Mouse (Mus musculus) intestine, embryonic 14.5 days (tissue): Measurements from ENCODE around the gene Arhgef2. TPM values are rescaled to one million over a fixed set of nuclear protein-coding genes. Genes with fewer than 3 reads are reported as not detected.

ENCODE experiments used
- ATAC-seq: fragments of 200-750 bp; cut with Nextera tagmentation; replicated peaks from 2 replicates; pipeline ENCODE4 v1.8.0; 2017; ENCODE audit warnings: low read depth, moderate number of reproducible peaks, moderate TSS enrichment, moderate library complexity; ENCODE audit not compliant: low FRiP score, low TSS enrichment
- DNase-seq: peaks from one replicate; pipeline ENCODE4 v3.0.0-alpha.2; 2018; ENCODE audit warnings: low spot score
- H3K27ac ChIP-seq: fragments of 300-500 bp; sonication (generic); 2 replicates; pipeline ENCODE4 v1.5.1; 2014; ENCODE audit warnings: low read depth, mild to moderate bottlenecking, control low read depth
- H3K27me3 ChIP-seq: fragments of 300-500 bp; sonication (generic); replicated peaks from 2 replicates; pipeline ENCODE4 v1.6.1; 2014; ENCODE audit warnings: low read length, control low read depth; ENCODE audit not compliant: control insufficient read depth, insufficient read depth
- H3K36me3 ChIP-seq: fragments of 300-500 bp; sonication (generic); 2 replicates; pipeline ENCODE4 v1.6.1; 2014; ENCODE audit warnings: low read length, control low read depth; ENCODE audit not compliant: control insufficient read depth, insufficient read depth
- H3K4me1 ChIP-seq: fragments of 300-500 bp; sonication (generic); replicated peaks from 2 replicates; pipeline ENCODE4 v1.6.1; 2014; ENCODE audit warnings: low read length, control low read depth, mixed read lengths; ENCODE audit not compliant: control insufficient read depth, insufficient read depth
- H3K4me2 ChIP-seq: fragments of 300-500 bp; sonication (generic); 2 replicates; pipeline ENCODE4 v1.6.1; 2014; ENCODE audit warnings: low read length
- H3K4me3 ChIP-seq: fragments of 300-500 bp; sonication (generic); 2 replicates; pipeline ENCODE4 v1.5.1; 2014; ENCODE audit warnings: low read depth, low read length, control low read depth, mixed read lengths
- H3K9ac ChIP-seq: fragments of 300-500 bp; sonication (generic); 2 replicates; pipeline ENCODE4 v1.6.1; 2014; ENCODE audit warnings: mild to moderate bottlenecking, low read length
- H3K9me3 ChIP-seq: fragments of 300-500 bp; sonication (generic); 2 replicates; pipeline ENCODE4 v1.6.1; 2016; ENCODE audit warnings: low read length, control low read depth; ENCODE audit not compliant: control insufficient read depth
- WGBS: fragments of 180-500 bp; shearing (Covaris S2); extraction: QIAGEN DNeasy Blood & Tissue Kit; methylation state at CpG from one replicate; pipeline ENCODE4 v1.1.7; 2014; 5-methylcytosine and 5-hydroxymethylcytosine counted together
- polyA plus RNA-seq: library from polyadenylated mRNA; unstranded; fragments of >200 nt; fragmentation: Nextera tagmentation; extraction: Ambion mirVana; gene quantifications from 2 replicates; pipeline ENCODE4 v1.2.1, GENCODE M21; 2014

The Arhgef2 gene
- polyA plus RNA-seq, 1 experiment from 2014 or later = 87.0 TPM

DNA sequence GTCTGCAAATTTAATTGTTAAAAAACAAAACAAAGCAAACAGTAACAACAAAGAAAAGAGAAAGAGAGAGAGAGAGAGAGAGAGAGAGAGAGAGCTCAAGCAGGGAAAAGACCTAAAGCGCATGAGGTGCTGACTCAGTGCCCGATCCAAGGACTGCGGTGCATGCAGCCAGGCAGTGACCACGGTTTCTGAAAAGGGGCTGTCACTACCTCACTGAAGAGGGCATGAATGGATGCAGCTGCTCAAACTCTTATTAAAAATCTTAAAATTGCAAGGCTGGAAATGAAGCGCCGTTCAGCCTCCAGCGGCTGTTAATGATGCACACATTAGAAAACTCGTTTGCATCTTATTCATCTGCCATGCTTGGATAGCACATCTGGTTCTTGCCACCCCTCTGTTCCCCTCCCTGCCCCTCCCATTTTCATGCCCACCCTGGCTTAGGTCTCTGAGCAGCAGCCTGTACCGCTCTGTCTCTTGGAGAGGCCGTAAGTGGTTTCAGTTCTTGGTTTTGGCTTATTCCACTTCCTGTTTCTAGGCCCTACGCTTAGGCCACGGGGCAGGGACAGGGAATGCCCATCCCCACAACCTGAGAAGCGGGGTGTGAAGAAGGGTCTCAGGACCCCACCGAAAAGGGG is 42.1 kb downstream of the Arhgef2 start:
- WGBS = 91% methylated on average over 14 of the region's 14 CpGs
- ATAC-seq = no peak
- Histone ChIP-seq H3K4me2 (no peak overlapping the region), H3K36me3 (peaks cover 59% of the 10 kb centered on the region), H3K27ac (no peak overlapping the region), H3K9ac (no peak overlapping the region), H3K27me3 (no peaks in the 10 kb centered on the region), H3K9me3 (no peaks in the 10 kb centered on the region), H3K4me3 (no peak overlapping the region), H3K4me1 (no peaks in the 10 kb centered on the region)
- DNase-seq = no peak

DNA sequence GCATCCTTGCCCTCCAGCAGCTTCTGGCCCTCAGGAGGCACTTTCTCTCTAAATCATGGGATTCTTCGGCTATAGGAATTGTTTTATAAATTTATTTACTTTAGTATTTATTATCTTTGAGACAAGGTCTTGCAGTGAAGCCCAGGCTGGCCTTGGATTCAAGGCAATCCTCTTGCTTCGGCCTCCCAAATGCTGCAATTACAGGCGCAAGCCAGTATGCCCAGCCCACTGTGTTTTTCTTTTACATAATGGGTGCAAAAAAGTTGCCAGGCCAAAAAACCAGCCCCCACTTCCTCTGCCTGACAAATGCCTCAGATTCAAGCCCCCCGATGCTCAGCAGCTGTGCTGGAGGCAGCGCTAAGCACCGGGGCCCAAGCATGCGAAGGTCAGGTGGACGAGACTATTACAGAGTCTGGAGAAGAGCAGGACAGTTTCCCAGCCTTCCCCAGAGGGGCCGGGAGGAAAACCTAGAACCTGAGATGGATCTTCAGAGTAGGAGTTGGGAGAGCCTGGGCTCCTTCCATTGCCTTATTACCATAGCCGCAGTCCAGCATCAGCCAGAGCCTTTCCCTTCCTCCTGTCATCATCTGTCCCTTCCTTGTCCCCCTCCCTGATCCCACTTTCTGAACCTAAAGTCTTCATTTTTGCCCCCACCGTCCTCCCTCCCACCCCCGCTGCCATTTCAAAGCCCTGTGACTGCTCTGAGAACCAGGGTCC is 42.8 kb downstream of the Arhgef2 start:
- DNase-seq = no peak

DNA sequence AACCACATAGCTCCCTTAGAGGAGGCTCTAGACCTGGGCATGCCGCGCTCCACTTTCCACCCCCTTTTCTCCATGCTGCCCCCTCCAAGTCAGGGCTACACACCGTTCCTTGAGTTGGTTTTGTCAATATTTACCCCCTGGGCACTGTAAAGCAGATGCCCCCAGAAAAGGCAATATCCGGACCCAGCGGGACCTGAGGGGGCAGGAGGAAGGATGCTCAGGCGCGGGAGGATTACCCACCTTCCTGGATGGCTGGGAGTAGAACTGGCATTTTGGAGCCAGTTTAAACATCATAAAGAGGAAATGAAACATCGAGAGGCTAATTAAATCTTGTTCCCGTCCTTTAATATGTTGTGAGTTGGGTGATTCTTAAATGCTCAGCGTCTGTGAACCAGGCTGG is 43.4 kb downstream of the Arhgef2 start:
- 84% methylated on average over 10 of the region's 10 CpGs for WGBS
- DNase-seq (no peak), ATAC-seq (no peak)
- no peak overlapping the region for H3K4me2 ChIP-seq
- no peaks in the 10 kb centered on the region for H3K27me3 ChIP-seq
- H3K9ac ChIP-seq = no peak overlapping the region
- no peak overlapping the region for H3K27ac ChIP-seq
- H3K4me1 ChIP-seq = no peaks in the 10 kb centered on the region
- no peaks in the 10 kb centered on the region for H3K9me3 ChIP-seq
- H3K4me3 ChIP-seq = no peak overlapping the region
- peaks cover 46% of the 10 kb centered on the region for H3K36me3 ChIP-seq

More for the DNA sequence above, 42.8 kb downstream of the Arhgef2 start:
- Histone ChIP-seq H3K4me2 (no peak overlapping the region), H3K27me3 (no peaks in the 10 kb centered on the region), H3K4me1 (no peaks in the 10 kb centered on the region), H3K9me3 (no peaks in the 10 kb centered on the region), H3K9ac (no peak overlapping the region), H3K4me3 (no peak overlapping the region), H3K36me3 (peaks cover 52% of the 10 kb centered on the region), H3K27ac (no peak overlapping the region)
- no peak for ATAC-seq
- 80% methylated on average over 12 of the region's 12 CpGs for WGBS

DNA sequence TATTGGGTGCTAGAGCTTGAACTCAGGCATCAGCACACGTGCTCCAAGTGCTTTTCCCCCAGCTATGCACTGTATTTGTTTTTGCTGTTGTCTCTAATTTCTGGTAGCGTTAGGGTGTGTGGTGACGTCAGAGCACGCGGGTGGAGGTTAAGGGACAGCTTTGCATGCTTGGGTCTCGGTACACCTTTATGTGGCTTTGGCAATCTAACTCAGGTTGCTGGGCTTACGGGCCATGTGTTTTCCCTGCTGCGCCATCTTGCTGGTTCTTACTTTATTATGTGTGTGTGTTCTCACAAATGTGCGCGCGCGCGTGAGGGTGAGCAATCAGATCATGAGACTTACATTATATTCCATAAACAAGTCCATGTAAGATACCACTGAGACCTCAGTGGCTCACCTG is 44.2 kb downstream of the Arhgef2 start:
- Histone ChIP-seq H3K9ac (no peak overlapping the region), H3K4me3 (no peak overlapping the region), H3K4me2 (no peak overlapping the region), H3K27me3 (no peaks in the 10 kb centered on the region), H3K4me1 (no peaks in the 10 kb centered on the region), H3K9me3 (no peaks in the 10 kb centered on the region), H3K36me3 (peaks cover 39% of the 10 kb centered on the region), H3K27ac (no peak overlapping the region)
- DNase-seq = no peak
- WGBS = 93% methylated on average over 13 of the region's 13 CpGs
- no peak for ATAC-seq

DNA sequence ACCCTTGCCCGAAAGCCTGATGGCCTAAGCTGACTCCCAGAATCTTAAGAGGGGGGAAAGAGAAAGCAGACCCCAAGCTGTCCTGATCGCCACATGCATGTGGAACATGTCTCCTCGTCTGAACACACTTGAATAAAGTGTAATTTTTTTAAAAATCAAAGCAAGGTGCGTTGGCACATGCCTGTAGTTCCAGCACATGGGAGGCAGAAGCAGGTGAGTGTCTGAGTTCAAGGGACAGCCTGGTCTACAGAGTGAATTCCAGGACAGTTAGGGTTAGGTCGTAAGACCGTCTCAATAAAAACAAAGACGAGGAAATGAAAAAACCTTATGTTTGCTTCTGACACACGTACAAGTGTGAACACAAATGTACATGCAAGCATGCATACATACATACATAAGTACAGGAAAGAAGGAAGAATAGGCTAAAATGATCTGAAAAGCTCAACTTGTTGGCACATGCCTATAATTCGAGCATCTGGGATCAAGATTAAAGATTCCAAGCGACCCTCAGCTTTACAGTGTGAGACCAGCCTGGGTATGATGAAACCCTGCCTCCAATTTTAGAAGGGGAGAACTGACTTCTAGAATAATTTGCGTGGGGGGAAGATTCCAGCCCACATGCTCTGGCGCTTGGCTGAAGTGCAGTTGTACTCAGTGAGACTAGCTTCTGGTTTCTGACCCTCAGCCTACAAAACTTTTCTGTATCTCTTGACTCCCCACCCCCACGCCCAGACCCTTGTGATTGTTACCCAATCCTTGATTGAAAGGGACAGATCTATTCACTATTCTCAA is 45.1 kb downstream of the Arhgef2 start:
- DNase-seq (no peak), ATAC-seq (no peak)
- H3K4me1 ChIP-seq = no peaks in the 10 kb centered on the region
- H3K27ac ChIP-seq = no peak overlapping the region
- no peaks in the 10 kb centered on the region for H3K9me3 ChIP-seq
- H3K9ac ChIP-seq = no peak overlapping the region
- WGBS = 75% methylated on average over 13 of the region's 13 CpGs
- H3K36me3 ChIP-seq = peaks cover 29% of the 10 kb centered on the region
- H3K27me3 ChIP-seq = no peaks in the 10 kb centered on the region
- H3K4me3 ChIP-seq = no peak overlapping the region
- H3K4me2 ChIP-seq = no peak overlapping the region

DNA sequence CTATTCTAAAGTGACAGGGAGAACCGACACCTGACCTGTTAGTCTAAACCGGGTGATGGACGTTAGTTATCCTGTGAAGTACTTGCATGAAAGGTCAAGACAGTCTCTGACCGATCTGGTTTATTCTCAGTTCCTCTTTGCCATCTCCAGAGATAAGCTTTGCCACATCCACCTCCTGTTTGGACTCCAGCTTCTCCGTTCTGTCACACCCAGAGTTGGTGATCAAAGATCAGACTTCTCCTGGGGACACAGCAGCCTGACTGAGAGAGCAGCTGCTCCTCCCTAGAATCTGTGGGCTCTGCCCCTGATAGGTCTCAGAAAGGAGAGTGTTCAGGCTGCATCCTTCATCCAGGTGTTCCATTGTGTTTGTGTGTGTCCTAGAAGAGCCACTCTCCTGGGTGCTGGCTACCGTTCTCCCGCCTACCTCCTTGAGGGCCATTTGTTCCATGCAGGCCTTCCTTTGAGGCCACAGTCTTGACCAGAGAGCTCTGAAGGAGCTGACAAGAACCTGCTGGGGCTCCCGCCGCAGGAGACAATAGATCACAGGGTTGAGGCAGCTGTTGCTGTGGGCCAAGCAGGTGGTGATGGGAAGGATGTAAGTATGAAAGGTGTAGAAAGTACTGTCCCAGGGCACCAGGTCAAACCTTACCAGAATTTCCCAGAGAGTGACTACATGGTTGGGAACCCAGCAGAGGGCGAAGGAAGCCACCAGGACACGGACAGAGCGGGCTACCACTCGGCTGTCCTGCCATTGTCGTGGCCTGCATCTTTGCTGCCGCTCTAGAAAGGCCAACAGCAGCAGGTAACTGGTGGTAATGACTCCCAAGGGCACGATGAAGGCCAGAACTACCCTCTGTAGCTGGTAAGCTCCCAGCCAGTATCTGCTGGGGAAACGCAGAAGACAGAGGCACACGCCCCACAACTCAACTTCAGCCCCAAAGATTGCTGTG is 46.2 kb downstream of the Arhgef2 start:
- no peak for DNase-seq
- H3K4me2 ChIP-seq = no peak overlapping the region
- no peak for ATAC-seq
- no peak overlapping the region for H3K27ac ChIP-seq
- peaks cover 19% of the 10 kb centered on the region for H3K36me3 ChIP-seq
- no peaks in the 10 kb centered on the region for H3K4me1 ChIP-seq
- H3K4me3 ChIP-seq = no peak overlapping the region
- no peaks in the 10 kb centered on the region for H3K27me3 ChIP-seq
- H3K9me3 ChIP-seq = no peaks in the 10 kb centered on the region
- H3K9ac ChIP-seq = no peak overlapping the region
- 74% methylated on average over 18 of the region's 18 CpGs for WGBS

DNA sequence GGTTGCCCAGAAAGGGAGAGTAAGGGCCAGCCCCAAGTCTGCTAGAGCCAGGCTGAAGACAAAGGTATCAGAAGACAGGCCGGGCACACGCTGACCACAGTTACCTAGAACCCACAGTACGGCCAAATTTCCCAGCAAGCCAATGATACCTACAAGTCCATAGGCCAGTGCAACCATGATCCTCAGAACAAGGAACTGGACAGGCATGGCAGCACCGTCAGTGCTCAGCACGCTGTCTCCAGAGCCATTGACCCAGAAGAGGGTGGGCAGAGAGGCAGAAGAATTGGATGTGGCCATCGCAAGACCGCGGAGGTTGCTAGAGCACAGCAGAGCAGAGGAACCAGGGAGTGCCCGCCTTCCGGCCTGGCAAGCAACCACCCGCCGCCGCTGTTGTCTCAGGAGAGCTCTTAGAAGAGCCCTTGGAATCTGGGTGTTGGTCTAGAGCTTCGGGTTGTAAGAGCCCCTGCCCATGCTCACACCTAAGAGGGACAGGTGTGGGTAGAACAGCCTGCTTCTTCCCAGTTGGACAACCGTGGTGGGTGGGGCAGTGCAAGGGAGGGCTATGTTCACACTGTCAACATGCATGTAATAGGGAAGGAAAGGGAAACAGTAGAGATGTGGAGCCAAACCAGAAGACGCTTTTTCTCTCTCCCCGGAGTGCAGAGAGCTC is 47.2 kb downstream of the Arhgef2 start, which contains the start of gene Rxfp4:
Gene Rxfp4 (minus strand): TSS at position 297 of the 670 bp plus-strand sequence.
- WGBS = 91% methylated on average over 17 of the region's 17 CpGs
- DNase-seq (no peak), ATAC-seq (no peak)
- Histone ChIP-seq H3K27me3 (no peaks in the 10 kb centered on the region), H3K4me1 (no peaks in the 10 kb centered on the region), H3K27ac (no peak within 1 kb of the TSS), H3K9ac (no peak within 1 kb of the TSS), H3K36me3 (peaks cover 8% of the 10 kb centered on the region), H3K9me3 (no peaks in the 10 kb centered on the region), H3K4me3 (no peak within 1 kb of the TSS), H3K4me2 (no peak within 1 kb of the TSS)
